Mouse (Mus musculus): ENCODE measurements around the gene Grk6. TPM values are rescaled to one million over a fixed set of nuclear protein-coding genes. Genes with fewer than 3 reads are reported as not detected.

Grk6 gene
- polyA plus RNA-seq, 1 experiment, result 8.4 TPM

GRCm38 (mm10) chr13:55510332-55510667, 65.4 kb downstream of the Grk6 start:
- H3K4me3 ChIP-seq (ENCODE audit: control insufficient read depth, low read depth, low read length), result no peak overlapping the region
- H3K27ac ChIP-seq (ENCODE audit: control insufficient read depth, insufficient read depth, low read depth, low read length), result no peak overlapping the region
- no peaks in the 10 kb centered on the region for H3K27me3 ChIP-seq (ENCODE audit: control insufficient read depth, insufficient read depth, low read length)
- TF ChIP-seq CTCF (IDR thresholded peaks at IDR 0.05; ENCODE audit: control insufficient read depth, insufficient read depth, insufficient replicate concordance, low read depth, low read length) (no peak), POLR2A (IDR thresholded peaks at IDR 0.05; ENCODE audit: control insufficient read depth, low read depth, low read length) (no peak)
- H3K36me3 ChIP-seq (ENCODE audit: control insufficient read depth, insufficient read depth, low read length), result no peaks in the 10 kb centered on the region
- peaks cover 27% of the 10 kb centered on the region for H3K4me1 ChIP-seq (ENCODE audit: control insufficient read depth, insufficient read depth, low read length)

Other genes with a start within 250 kb of the Grk6 start
- gene Nsd1, start 235.3 kb upstream of the Grk6 start, polyA plus RNA-seq (2012; rRNA removed), result 9.0 and 9.5 TPM in 2 replicates
- gene Prelid1, start 124.6 kb upstream of the Grk6 start, polyA plus RNA-seq (2012; rRNA removed), result 32.7 and 40.0 TPM in 2 replicates
- 33.4 and 37.0 TPM in 2 replicates for gene Rab24, start 123.1 kb upstream of the Grk6 start, polyA plus RNA-seq (2012; rRNA removed)
- 2.3 and 2.4 TPM in 2 replicates for gene Mxd3, start 115.2 kb upstream of the Grk6 start, polyA plus RNA-seq (2012; rRNA removed)
- gene Lman2, start 82.3 kb upstream of the Grk6 start, polyA plus RNA-seq (2012; rRNA removed), result 43.7 and 44.8 TPM in 2 replicates
- 0.10 and 0.14 TPM in 2 replicates for gene Rgs14, start 75.3 kb upstream of the Grk6 start, polyA plus RNA-seq (2012; rRNA removed)
- gene Slc34a1, start 46.9 kb upstream of the Grk6 start, polyA plus RNA-seq (2012; rRNA removed), result 0.16 and 0.22 TPM in 2 replicates
- 279 and 352 TPM in 2 replicates for gene Pfn3, start 29.8 kb upstream of the Grk6 start, polyA plus RNA-seq (2012; rRNA removed)
- gene F12, start 18.3 kb upstream of the Grk6 start, polyA plus RNA-seq (2012; rRNA removed), result 3.0 and 3.4 TPM in 2 replicates
- 20.3 and 24.9 TPM in 2 replicates for gene Prr7, start 19.2 kb downstream of the Grk6 start, polyA plus RNA-seq (2012; rRNA removed)
- gene Dbn1, start 43.0 kb downstream of the Grk6 start, polyA plus RNA-seq (2012; rRNA removed), result 89.3 and 101 TPM in 2 replicates
- 7.6 and 14.5 TPM in 2 replicates for gene Pdlim7, start 68.6 kb downstream of the Grk6 start, polyA plus RNA-seq (2012; rRNA removed)
- 2.3 TPM in 2 replicates for gene Dok3, start 84.2 kb downstream of the Grk6 start, polyA plus RNA-seq (2012; rRNA removed)
- 52.0 and 58.5 TPM in 2 replicates for gene Ddx41, start 91.6 kb downstream of the Grk6 start, polyA plus RNA-seq (2012; rRNA removed)
- gene Fam193b, start 126.0 kb downstream of the Grk6 start, polyA plus RNA-seq (2012; rRNA removed), result 28.5 and 28.8 TPM in 2 replicates
- 35.4 and 36.5 TPM in 2 replicates for gene Tmed9, start 128.7 kb downstream of the Grk6 start, polyA plus RNA-seq (2012; rRNA removed)
- gene B4galt7, start 154.8 kb downstream of the Grk6 start, polyA plus RNA-seq (2012; rRNA removed), result 13.0 and 15.6 TPM in 2 replicates
- 24.8 and 26.8 TPM in 2 replicates for gene Caml, start 177.9 kb downstream of the Grk6 start, polyA plus RNA-seq (2012; rRNA removed)
- 25.3 and 27.7 TPM in 2 replicates for gene Ddx46, start 190.0 kb downstream of the Grk6 start, polyA plus RNA-seq (2012; rRNA removed)
- 6.1 and 7.6 TPM in 2 replicates for gene B230219D22Rik, start 248.1 kb downstream of the Grk6 start, polyA plus RNA-seq (2012; rRNA removed)

Data from testis, adult 2 months (tissue).